Mouse (Mus musculus) CH12.LX (cell line): ENCODE data around the gene Asb16. TPM values are rescaled to one million over a fixed set of nuclear protein-coding genes. Genes with fewer than 3 reads are reported as not detected.

Source experiments
- DNase-seq: peaks from one replicate; pipeline ENCODE4 v3.0.0-alpha.2; 2013; ENCODE audit errors: extremely low read depth
- H3K27ac ChIP-seq: 2 replicates; pipeline ENCODE4 v1.5.1; 2012; ENCODE audit warnings: low read depth, mild to moderate bottlenecking, control low read depth, moderate library complexity; ENCODE audit not compliant: insufficient read depth
- H3K27me3 ChIP-seq: replicated peaks from 2 replicates; pipeline ENCODE3; 2012; ENCODE audit warnings: inconsistent platforms
- H3K36me3 ChIP-seq, 2 experiments: replicated peaks in 1 of 2; 2 replicates each; pipeline versions ENCODE3 to v1.6.1; 2012; ENCODE audit warnings: inconsistent platforms in 1 of 2, low read length in 1 of 2, mild to moderate bottlenecking in 1 of 2, mixed read lengths in 1 of 2, moderate library complexity in 1 of 2; ENCODE audit not compliant: control insufficient read depth in 1 of 2, insufficient read depth in 1 of 2
- H3K4me1 ChIP-seq, 2 experiments: 2 replicates each; pipeline ENCODE4 v1.6.1; 2012; ENCODE audit warnings: inconsistent platforms in 1 of 2, moderate library complexity in 1 of 2; ENCODE audit not compliant: insufficient read depth in 2 of 2, control insufficient read depth in 1 of 2
- H3K4me2 ChIP-seq: 2 replicates; pipeline ENCODE4 v1.6.1; 2012; ENCODE audit warnings: low read depth, mild to moderate bottlenecking, control low read depth; ENCODE audit not compliant: poor library complexity, insufficient read depth, severe bottlenecking
- H3K4me3 ChIP-seq, 3 experiments: fragments of 150-350 bp in 1 of 3; sonication (generic) in 1 of 3; replicated peaks in 1 of 3; 2 replicates each; pipeline versions ENCODE3 to v1.5.1; 2011 to 2012; ENCODE audit warnings: low read depth in 2 of 3, low read length in 2 of 3, mild to moderate bottlenecking in 2 of 3, moderate library complexity in 2 of 3, control low read depth in 1 of 3, improper control_type of control experiment in 1 of 3, inconsistent platforms in 1 of 3, mixed read lengths in 1 of 3; ENCODE audit not compliant: poor library complexity in 1 of 3
- H3K79me2 ChIP-seq: replicated peaks from 2 replicates; pipeline ENCODE4 v1.6.1; 2012; ENCODE audit warnings: mild to moderate bottlenecking, moderate library complexity; ENCODE audit not compliant: control insufficient read depth, poor library complexity, insufficient read depth, severe bottlenecking; ENCODE audit errors: extremely low read depth
- H3K9ac ChIP-seq: 2 replicates; pipeline ENCODE4 v1.6.1; 2012; ENCODE audit warnings: low read depth, mild to moderate bottlenecking, control low read depth, moderate library complexity; ENCODE audit not compliant: insufficient read depth
- H3K9me3 ChIP-seq: replicated peaks from 2 replicates; pipeline ENCODE3; 2012; ENCODE audit warnings: low read length, inconsistent platforms, mixed read lengths
- EP300 ChIP-seq: IDR thresholded peaks from 2 replicates; pipeline ENCODE4 v1.6.1; 2011; ENCODE audit warnings: low read length, improper control_type of control experiment
- HCFC1 ChIP-seq: IDR thresholded peaks from 2 replicates; pipeline ENCODE4 v1.6.1; 2012; ENCODE audit warnings: low read depth, mild to moderate bottlenecking, inconsistent platforms, low read length, improper control_type of control experiment
- IRF4 ChIP-seq: IDR thresholded peaks from 2 replicates; pipeline ENCODE4 v1.6.1; 2014; ENCODE audit warnings: low read depth, mild to moderate bottlenecking, inconsistent platforms, low read length, improper control_type of control experiment
- MYC ChIP-seq: IDR thresholded peaks from 2 replicates; pipeline ENCODE4 v1.6.1; 2011; ENCODE audit warnings: low read depth, mild to moderate bottlenecking, improper control_type of control experiment, low read length
- NRF1 ChIP-seq: IDR thresholded peaks from 2 replicates; pipeline ENCODE4 v1.6.1; 2014; ENCODE audit warnings: low read depth, mild to moderate bottlenecking, inconsistent platforms, low read length, improper control_type of control experiment, moderate library complexity
- PAX5 ChIP-seq: IDR thresholded peaks from 2 replicates; pipeline ENCODE4 v1.6.1; 2012; ENCODE audit warnings: low read length, inconsistent platforms, mixed read lengths
- RAD21 ChIP-seq: IDR thresholded peaks from 2 replicates; pipeline ENCODE4 v1.6.1; 2011; ENCODE audit warnings: low read depth, mild to moderate bottlenecking, low read length, improper control_type of control experiment, moderate library complexity
- SIN3A ChIP-seq: IDR thresholded peaks from 2 replicates; pipeline ENCODE4 v1.6.1; 2012; ENCODE audit warnings: low read length, improper control_type of control experiment, inconsistent platforms
- SMC3 ChIP-seq: IDR thresholded peaks from 2 replicates; pipeline ENCODE4 v1.6.1; 2011; ENCODE audit warnings: low read depth, low read length, improper control_type of control experiment
- TBP ChIP-seq: conservative IDR thresholded peaks from 2 replicates; pipeline ENCODE4 v1.6.1; 2011; ENCODE audit warnings: low read depth, low read length, improper control_type of control experiment
- TCF12 ChIP-seq: IDR thresholded peaks from 2 replicates; pipeline ENCODE4 v1.6.1; 2014; ENCODE audit warnings: low read depth, mild to moderate bottlenecking, inconsistent platforms, low read length, improper control_type of control experiment
- UBTF ChIP-seq: IDR thresholded peaks from 2 replicates; pipeline ENCODE4 v1.6.1; 2012; ENCODE audit warnings: low read depth, mild to moderate bottlenecking, inconsistent platforms, low read length, improper control_type of control experiment, moderate library complexity
- USF1 ChIP-seq: IDR thresholded peaks from 2 replicates; pipeline ENCODE4 v1.6.1; 2014; ENCODE audit warnings: low read depth, mild to moderate bottlenecking, inconsistent platforms, low read length, improper control_type of control experiment
- USF2 ChIP-seq: conservative IDR thresholded peaks from 2 replicates; pipeline ENCODE4 v1.6.1; 2011; ENCODE audit warnings: low read depth, low read length, improper control_type of control experiment
- ZC3H11A ChIP-seq: IDR thresholded peaks from 2 replicates; pipeline ENCODE4 v1.6.1; 2012; ENCODE audit warnings: low read depth, mild to moderate bottlenecking, inconsistent platforms, low read length, improper control_type of control experiment
- ZMIZ1 ChIP-seq: IDR thresholded peaks from 2 replicates; pipeline ENCODE4 v1.6.1; 2012; ENCODE audit warnings: low read depth, mild to moderate bottlenecking, inconsistent platforms, low read length, improper control_type of control experiment
- dilution Hi-C: fragments of 300-500 bp; cut with MboI; formaldehyde crosslinking; loops from 2 replicates; pipeline ENCODE4 v1.14.3; 2020; ENCODE audit warnings: low sequenced_read_pairs; ENCODE audit not compliant: extremely low pct_unique_long_range_greater_than_20kb, extremely low pct_ligation_motif_present
- in situ Hi-C: fragments of 300-500 bp; cut with MboI; formaldehyde crosslinking; loops from 3 replicates; pipeline ENCODE4 v1.14.3; 2019; ENCODE audit warnings: low sequenced_read_pairs, low pct_ligation_motif_present, low pct_unique_long_range_greater_than_20kb, mixed read lengths
- polyA plus RNA-seq: library from polyadenylated mRNA; unstranded; fragments of >175 nt; gene quantifications from 2 replicates; pipeline ENCODE4 v1.2.1, GENCODE M21; 2012; ENCODE audit warnings: low read depth; ENCODE audit not compliant: insufficient read length
- total RNA-seq, 2 experiments: library from RNA; depleted of rRNA; stranded (reverse); fragments of 300-350 nt in 1 of 2; fragments of >200 nt in 1 of 2; gene quantifications; 2 replicates each; pipeline ENCODE4 v1.2.3; 2012 to 2014

Gene Asb16
- total and polyA plus RNA-seq, 3 experiments = not detected

DNA sequence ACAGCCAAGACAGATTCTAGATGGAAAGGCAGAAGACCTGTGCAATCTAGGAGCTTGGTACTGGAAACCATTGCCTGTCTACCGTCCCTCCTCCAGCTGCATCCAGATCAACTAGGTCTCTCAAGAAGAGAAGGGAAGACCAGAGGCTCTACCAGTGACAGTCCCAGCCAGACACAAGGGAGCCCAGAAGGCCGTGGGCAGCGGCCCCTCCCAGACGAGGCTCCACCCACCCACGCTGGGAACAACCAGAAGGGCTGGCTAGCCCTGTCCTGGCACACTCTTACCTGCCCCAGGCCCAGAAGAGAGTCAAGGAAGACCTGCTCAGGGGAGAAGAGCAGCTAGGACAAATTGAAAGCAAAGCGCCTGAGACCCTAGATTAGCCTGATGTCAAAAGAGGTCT is 48.1 kb upstream of the Asb16 start:
- TF ChIP-seq SMC3 (no peak), TBP (no peak), NRF1 (no peak), EP300 (no peak), HCFC1 (no peak), MYC (no peak), ZC3H11A (no peak), RAD21 (no peak), PAX5 (no peak), SIN3A (no peak), UBTF (no peak)
- TF ChIP-seq, all 38 proteins: peak for 0
- Histone ChIP-seq H3K9ac (no peak overlapping the region), H3K36me3 (peaks cover 0 to 8% of the 10 kb centered on the region in 2 experiments), H3K79me2 (no peaks in the 10 kb centered on the region), H3K27me3 (no peaks in the 10 kb centered on the region), H3K4me2 (peak overlapping the region; percentile 12; the same call in 1 of the 2 replicates), H3K27ac (no peak overlapping the region), H3K4me3 (no peak overlapping the region), H3K9me3 (no peaks in the 10 kb centered on the region), H3K4me1 (peaks cover 45 to 81% of the 10 kb centered on the region in 2 experiments)
- in situ Hi-C loops = loop anchor here (5.0 kb wide), 1 partner anchor 63 kb away; the partner anchor contains the start of gene Tmem101
- dilution Hi-C loops = no loop called here
- no peak for DNase-seq

GRCm38 (mm10) chr11:102221243-102221953 is 47.1 kb upstream of the Asb16 start:
- peaks cover 36 to 72% of the 10 kb centered on the region in 2 experiments for H3K4me1 ChIP-seq
- no peaks in the 10 kb centered on the region for H3K9me3 ChIP-seq
- H3K27ac ChIP-seq = no peak overlapping the region
- dilution Hi-C loops (no loop called here), in situ Hi-C loops (loop anchor here (5.0 kb wide), 1 partner anchor 64 kb away; the partner anchor contains the start of gene Tmem101)
- H3K4me2 ChIP-seq = no peak overlapping the region
- no peaks in the 10 kb centered on the region for H3K79me2 ChIP-seq
- no peak for TF ChIP-seq USF2
- no peak overlapping the region for H3K4me3 ChIP-seq
- no peak for DNase-seq
- H3K27me3 ChIP-seq = no peaks in the 10 kb centered on the region
- peaks cover 0 to 8% of the 10 kb centered on the region in 2 experiments for H3K36me3 ChIP-seq
- H3K9ac ChIP-seq = no peak overlapping the region

GRCm38 (mm10) chr11:102221954-102222351 is 46.6 kb upstream of the Asb16 start:
- in situ Hi-C loops (loop anchor here (5.0 kb wide), 1 partner anchor 65 kb away; the partner anchor contains the start of gene Tmem101), dilution Hi-C loops (no loop called here)
- no peak for DNase-seq
- Histone ChIP-seq H3K4me2 (no peak overlapping the region), H3K9ac (no peak overlapping the region), H3K4me1 (peaks cover 34 to 66% of the 10 kb centered on the region in 2 experiments), H3K4me3 (no peak overlapping the region), H3K36me3 (peaks cover 0 to 8% of the 10 kb centered on the region in 2 experiments), H3K27me3 (no peaks in the 10 kb centered on the region), H3K9me3 (no peaks in the 10 kb centered on the region), H3K79me2 (no peaks in the 10 kb centered on the region), H3K27ac (no peak overlapping the region)
- TF ChIP-seq HCFC1 (no peak), ZMIZ1 (no peak), IRF4 (no peak), USF1 (no peak), RAD21 (no peak), TCF12 (no peak)
